Mouse (Mus musculus) MEL (cell line): ENCODE results near the gene Pelp1. TPM values are rescaled to one million over a fixed set of nuclear protein-coding genes. Genes with fewer than 3 reads are reported as not detected.

Experiments used
- DNase-seq: peaks from one replicate; pipeline ENCODE4 v3.0.0; 2011; ENCODE audit warnings: low read depth, low spot score
- H3K27ac ChIP-seq: 2 replicates; pipeline ENCODE4 v1.5.1; 2012; ENCODE audit warnings: low read depth, mild to moderate bottlenecking, control low read depth, low read length, moderate library complexity; ENCODE audit not compliant: control insufficient read depth
- H3K27me3 ChIP-seq, 2 experiments: fragments of 150-350 bp in 1 of 2; sonication (generic) in 1 of 2; 2 replicates each; pipeline ENCODE4 v1.6.1; 2012; ENCODE audit warnings: low read length in 2 of 2, mild to moderate bottlenecking in 2 of 2, improper control_type of control experiment in 1 of 2, moderate library complexity in 1 of 2; ENCODE audit not compliant: insufficient read depth in 2 of 2, control insufficient read depth in 1 of 2
- H3K36me3 ChIP-seq, 2 experiments: 2 replicates each; pipeline ENCODE4 v1.6.1; 2012 to 2014; ENCODE audit warnings: low read length in 2 of 2, improper control_type of control experiment in 1 of 2, inconsistent platforms in 1 of 2, mild to moderate bottlenecking in 1 of 2; ENCODE audit not compliant: insufficient read depth in 2 of 2, control insufficient read depth in 1 of 2
- H3K4me1 ChIP-seq, 2 experiments: fragments of 150-350 bp in 1 of 2; sonication (generic) in 1 of 2; 2 replicates each; pipeline ENCODE4 v1.6.1; 2012; ENCODE audit warnings: low read length in 2 of 2, improper control_type of control experiment in 1 of 2, mild to moderate bottlenecking in 1 of 2; ENCODE audit not compliant: insufficient read depth in 2 of 2, control insufficient read depth in 1 of 2
- H3K4me3 ChIP-seq, 2 experiments: fragments of 150-350 bp in 1 of 2; sonication (generic) in 1 of 2; 2 replicates each; pipeline ENCODE4 v1.5.1; 2012; ENCODE audit warnings: low read depth in 2 of 2, low read length in 2 of 2, mild to moderate bottlenecking in 2 of 2, moderate library complexity in 2 of 2, control low read depth in 1 of 2, improper control_type of control experiment in 1 of 2; ENCODE audit not compliant: control insufficient read depth in 1 of 2, insufficient read depth in 1 of 2
- H3K79me2 ChIP-seq: 2 replicates; pipeline ENCODE4 v1.6.1; 2012; ENCODE audit warnings: mild to moderate bottlenecking, low read length, moderate library complexity; ENCODE audit not compliant: control insufficient read depth, poor library complexity, insufficient read depth
- H3K9ac ChIP-seq: 2 replicates; pipeline ENCODE4 v1.6.1; 2012; ENCODE audit warnings: low read depth, mild to moderate bottlenecking, control low read depth, low read length, moderate library complexity; ENCODE audit not compliant: control insufficient read depth, poor library complexity, severe bottlenecking
- H3K9me3 ChIP-seq: fragments of 150-350 bp; sonication (generic); replicated peaks from 2 replicates; pipeline ENCODE4 v1.6.1; 2012; ENCODE audit warnings: mild to moderate bottlenecking, low read length, improper control_type of control experiment, moderate library complexity; ENCODE audit not compliant: insufficient read depth
- BHLHE40 ChIP-seq: IDR thresholded peaks from 2 replicates; pipeline ENCODE4 v1.6.1; 2012; ENCODE audit warnings: low read depth, mild to moderate bottlenecking, inconsistent platforms, low read length, improper control_type of control experiment, borderline replicate concordance
- CHD1 ChIP-seq: IDR thresholded peaks from 2 replicates; pipeline ENCODE4 v1.6.1; 2012; ENCODE audit warnings: low read depth, mild to moderate bottlenecking, inconsistent platforms, low read length, improper control_type of control experiment
- CHD2 ChIP-seq: IDR thresholded peaks from 2 replicates; pipeline ENCODE4 v1.6.1; 2011; ENCODE audit warnings: low read length, improper control_type of control experiment
- ELF1 ChIP-seq: IDR thresholded peaks from 2 replicates; pipeline ENCODE4 v1.6.1; 2014; ENCODE audit warnings: low read depth, mild to moderate bottlenecking, inconsistent platforms, low read length, improper control_type of control experiment, moderate library complexity
- EP300 ChIP-seq, 2 experiments: IDR thresholded peaks; 2 replicates each; pipeline ENCODE4 v1.6.1; 2011; ENCODE audit warnings: improper control_type of control experiment in 2 of 2, low read length in 2 of 2, low read depth in 1 of 2, mild to moderate bottlenecking in 1 of 2
- ETS1 ChIP-seq: IDR thresholded peaks from 2 replicates; pipeline ENCODE4 v1.6.1; 2012; ENCODE audit warnings: low read depth, mild to moderate bottlenecking, inconsistent platforms, low read length, improper control_type of control experiment, moderate library complexity
- GATA1 ChIP-seq: IDR thresholded peaks from 2 replicates; pipeline ENCODE4 v1.6.1; 2011; ENCODE audit warnings: low read depth, low read length, improper control_type of control experiment
- HCFC1 ChIP-seq: IDR thresholded peaks from 2 replicates; pipeline ENCODE4 v1.6.1; 2012; ENCODE audit warnings: low read depth, mild to moderate bottlenecking, inconsistent platforms, low read length, improper control_type of control experiment, moderate library complexity
- KAT2A ChIP-seq: conservative IDR thresholded peaks from 2 replicates; pipeline ENCODE4 v1.6.1; 2012; ENCODE audit warnings: low read depth, low read length, improper control_type of control experiment, inconsistent platforms
- MAFK ChIP-seq: IDR thresholded peaks from 2 replicates; pipeline ENCODE4 v1.6.1; 2011; ENCODE audit warnings: low read depth, mild to moderate bottlenecking, low read length, improper control_type of control experiment, borderline replicate concordance
- MAX ChIP-seq: IDR thresholded peaks from 2 replicates; pipeline ENCODE4 v1.6.1; 2011; ENCODE audit warnings: low read length, improper control_type of control experiment
- MAZ ChIP-seq: IDR thresholded peaks from 2 replicates; pipeline ENCODE4 v1.6.1; 2012; ENCODE audit warnings: low read depth, mild to moderate bottlenecking, inconsistent platforms, low read length, improper control_type of control experiment
- MEF2A ChIP-seq: IDR thresholded peaks from 2 replicates; pipeline ENCODE4 v1.6.1; 2014; ENCODE audit warnings: low read depth, mild to moderate bottlenecking, inconsistent platforms, low read length, improper control_type of control experiment; ENCODE audit not compliant: poor library complexity, insufficient replicate concordance, severe bottlenecking; ENCODE audit errors: extremely low read depth
- MXI1 ChIP-seq: IDR thresholded peaks from 2 replicates; pipeline ENCODE4 v1.6.1; 2011; ENCODE audit warnings: mild to moderate bottlenecking, low read depth, low read length, improper control_type of control experiment
- MYC ChIP-seq: IDR thresholded peaks from 2 replicates; pipeline ENCODE4 v1.6.1; 2011; ENCODE audit warnings: low read depth, mild to moderate bottlenecking, low read length, improper control_type of control experiment, moderate library complexity
- NELFE ChIP-seq: IDR thresholded peaks from 2 replicates; pipeline ENCODE4 v1.6.1; 2011; ENCODE audit warnings: low read depth, low read length, improper control_type of control experiment
- NRF1 ChIP-seq: IDR thresholded peaks from 2 replicates; pipeline ENCODE4 v1.6.1; 2014; ENCODE audit warnings: low read depth, mild to moderate bottlenecking, inconsistent platforms, low read length, improper control_type of control experiment, moderate library complexity; ENCODE audit not compliant: poor library complexity, insufficient read depth, severe bottlenecking
- POLR2A ChIP-seq, 2 experiments: IDR thresholded peaks; 2 replicates each; pipeline ENCODE4 v1.6.1; 2011 to 2012; ENCODE audit warnings: low read length in 2 of 2, mild to moderate bottlenecking in 2 of 2, control low read depth in 1 of 2, improper control_type of control experiment in 1 of 2, low read depth in 1 of 2, moderate library complexity in 1 of 2; ENCODE audit not compliant: control insufficient read depth in 1 of 2, insufficient read depth in 1 of 2, poor library complexity in 1 of 2
- RAD21 ChIP-seq: IDR thresholded peaks from 2 replicates; pipeline ENCODE4 v1.6.1; 2011; ENCODE audit warnings: mild to moderate bottlenecking, low read depth, low read length, improper control_type of control experiment
- RCOR1 ChIP-seq: IDR thresholded peaks from 2 replicates; pipeline ENCODE4 v1.6.1; 2012; ENCODE audit warnings: low read depth, mild to moderate bottlenecking, inconsistent platforms, low read length, improper control_type of control experiment
- SIN3A ChIP-seq: IDR thresholded peaks from 2 replicates; pipeline ENCODE4 v1.6.1; 2012; ENCODE audit warnings: low read length, improper control_type of control experiment, inconsistent platforms
- SMC3 ChIP-seq: IDR thresholded peaks from 2 replicates; pipeline ENCODE4 v1.6.1; 2011; ENCODE audit warnings: low read depth, low read length, improper control_type of control experiment
- TBP ChIP-seq: IDR thresholded peaks from 2 replicates; pipeline ENCODE4 v1.8.0; 2011; ENCODE audit warnings: low read depth, low read length, improper control_type of control experiment
- TCF12 ChIP-seq: IDR thresholded peaks from 2 replicates; pipeline ENCODE4 v1.6.1; 2014; ENCODE audit warnings: low read depth, mild to moderate bottlenecking, inconsistent platforms, low read length, improper control_type of control experiment, moderate library complexity
- USF2 ChIP-seq, 2 experiments: IDR thresholded peaks; 2 replicates each; pipeline ENCODE4 v1.6.1; 2011 to 2012; ENCODE audit warnings: improper control_type of control experiment in 2 of 2, low read length in 2 of 2, borderline replicate concordance in 1 of 2, inconsistent platforms in 1 of 2, low read depth in 1 of 2, mild to moderate bottlenecking in 1 of 2; ENCODE audit not compliant: insufficient read depth in 1 of 2
- ZC3H11A ChIP-seq: IDR thresholded peaks from 2 replicates; pipeline ENCODE4 v1.6.1; 2012; ENCODE audit warnings: low read depth, mild to moderate bottlenecking, inconsistent platforms, low read length, improper control_type of control experiment
- ZMIZ1 ChIP-seq: IDR thresholded peaks from 2 replicates; pipeline ENCODE4 v1.6.1; 2012; ENCODE audit warnings: low read depth, mild to moderate bottlenecking, inconsistent platforms, low read length, improper control_type of control experiment, moderate library complexity
- ZNF384 ChIP-seq: IDR thresholded peaks from 2 replicates; pipeline ENCODE4 v1.6.1; 2012; ENCODE audit warnings: low read depth, mild to moderate bottlenecking, inconsistent platforms, low read length, improper control_type of control experiment
- polyA plus RNA-seq, 2 experiments: library from polyadenylated mRNA; stranded (reverse) in 1 of 2; unstranded in 1 of 2; fragments of >175 nt in 1 of 2; fragments of >200 nt in 1 of 2; gene quantifications; 2 replicates each; pipeline versions ENCODE4 v1.2.1 to v1.2.4; 2012; ENCODE audit warnings: low replicate concordance in 2 of 2, low read depth in 1 of 2; ENCODE audit not compliant: insufficient read length in 2 of 2, insufficient read depth in 1 of 2, missing spikeins in 1 of 2
- total RNA-seq: library from RNA; depleted of rRNA; stranded (reverse); fragments of 300-350 nt; gene quantifications from 2 replicates; pipeline ENCODE4 v1.2.3, GENCODE M21; 2012

Pelp1 gene
- total and polyA plus RNA-seq, 3 experiments, result 50.6 to 70.1 TPM; not detected in 1

GRCm38 (mm10) chr11:70440637-70441036, 30.8 kb upstream of the Pelp1 start:
- peaks cover 2 to 31% of the 10 kb centered on the region in 2 experiments; a peak in 3 of 4 replicates for H3K36me3 ChIP-seq
- no peaks in the 10 kb centered on the region for H3K9me3 ChIP-seq
- no peak for DNase-seq
- H3K4me3 ChIP-seq, result no peak overlapping the region
- no peaks in the 10 kb centered on the region for H3K79me2 ChIP-seq
- no peak overlapping the region for H3K27ac ChIP-seq
- no peaks in the 10 kb centered on the region for H3K27me3 ChIP-seq
- no peak overlapping the region for H3K9ac ChIP-seq
- peaks cover 14 to 39% of the 10 kb centered on the region in 2 experiments for H3K4me1 ChIP-seq
- TF ChIP-seq ZMIZ1 (no peak), RCOR1 (no peak), NELFE (no peak), SMC3 (no peak), TBP (no peak), POLR2A (IDR thresholded peaks at IDR 0.05; ENCODE audit: control insufficient read depth in 1 of 2, insufficient read depth in 1 of 2, low read depth in 1 of 2, low read length in 2 of 2, poor library complexity in 1 of 2) (no peak), ETS1 (no peak)

GRCm38 (mm10) chr11:70438728-70439374, 29.0 kb upstream of the Pelp1 start:
- TF ChIP-seq HCFC1 (0 out of 2 replicates have a peak, but pooled peaks have one; percentile 49), POLR2A (IDR thresholded peaks at IDR 0.05; ENCODE audit: control insufficient read depth in 1 of 2, insufficient read depth in 1 of 2, low read depth in 1 of 2, low read length in 2 of 2, poor library complexity in 1 of 2) (no peak; a peak in 1 of 4 replicates), EP300 (IDR thresholded peaks at IDR 0.05; ENCODE audit: low read depth in 1 of 2, low read length in 2 of 2) (peak; percentile 58 to 63; a peak in 3 of 4 replicates), ZNF384 (no peak), TCF12 (peak; percentile 70), MAX (peak; percentile 58; the same call in 1 of the 2 replicates), RAD21 (no peak), NRF1 (no peak), TBP (no peak), SIN3A (peak; percentile 65; the same call in 1 of the 2 replicates), CHD2 (no peak; the same call in 1 of the 2 replicates), MEF2A (no peak), KAT2A (no peak), USF2 (IDR thresholded peaks at IDR 0.05; ENCODE audit: borderline replicate concordance in 1 of 2, insufficient read depth in 1 of 2, low read depth in 1 of 2, low read length in 2 of 2) (no peak), ELF1 (peak; percentile 17; the same call in 1 of the 2 replicates), BHLHE40 (peak; percentile 64), MAFK (no peak), NELFE (no peak), ZC3H11A (no peak), CHD1 (no peak), RCOR1 (peak; percentile 30; the same call in 1 of the 2 replicates), MYC (peak; percentile 56; the same call in 1 of the 2 replicates), GATA1 (peak; percentile 85), MAZ (peak; percentile 57), ETS1 (peak; percentile 81), MXI1 (peak; percentile 56; the same call in 1 of the 2 replicates)

More at GRCm38 (mm10) chr11:70438728-70439374, 29.0 kb upstream of the Pelp1 start:
- no peaks in the 10 kb centered on the region for H3K9me3 ChIP-seq
- peak; percentile 59 for DNase-seq
- peaks cover 2 to 44% of the 10 kb centered on the region in 2 experiments; a peak in 3 of 4 replicates for H3K36me3 ChIP-seq
- no peak overlapping the region for H3K4me3 ChIP-seq
- H3K4me1 ChIP-seq, result peaks cover 13 to 48% of the 10 kb centered on the region in 2 experiments
- H3K9ac ChIP-seq, result no peak overlapping the region
- H3K27ac ChIP-seq, result peak overlapping the region; percentile 58
- H3K79me2 ChIP-seq, result peaks cover 17% of the 10 kb centered on the region
- no peaks in the 10 kb centered on the region for H3K27me3 ChIP-seq
